In the genomic region with DNA sequence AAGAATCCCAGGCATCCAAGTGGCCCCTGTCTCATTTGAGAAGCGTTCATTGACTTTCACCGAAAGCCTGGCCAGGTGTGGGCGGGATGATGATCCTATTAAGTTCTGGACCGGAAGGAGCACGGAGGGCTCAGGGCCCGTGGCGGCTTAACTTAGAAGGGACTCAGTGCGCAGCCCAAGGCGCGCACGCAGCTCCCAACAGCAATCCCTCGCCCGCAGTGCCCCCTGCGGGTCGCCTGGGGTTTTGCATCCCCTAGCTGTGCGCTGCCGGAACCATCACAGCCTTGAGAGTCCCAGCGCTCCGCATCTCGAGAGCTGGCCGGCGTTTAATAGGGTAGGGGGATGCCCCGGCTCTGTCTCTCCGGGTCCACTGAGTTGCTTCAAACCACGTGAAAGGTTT, we compare ENCODE assay signal across 8 mouse cellular contexts. TPM values are rescaled to one million over a fixed set of nuclear protein-coding genes. Genes with fewer than 3 reads are reported as not detected.
DNase-seq lines count a peak whose midpoint lies in the region; ATAC-seq lines count a peak whose summit lies in the region.

No protein-coding gene starts in this region.

- H3K27ac ChIP-seq in hindbrain, embryonic 14.5 days: peak overlapping the region; percentile 27; the same call in 1 of the 2 replicates

- H3K4me1 ChIP-seq in hindbrain, embryonic 14.5 days (replicated peaks; ENCODE audit: control insufficient read depth, insufficient read depth, low read length): peaks cover 31% of the 10 kb centered on the region

- peak overlapping the region; percentile 42 for H3K4me3 ChIP-seq in hindbrain, embryonic 14.5 days (replicated peaks; ENCODE audit: low read length)

- ATAC-seq in hindbrain, embryonic 14.5 days (ENCODE audit: low FRiP score): peak; percentile 29; the same call in 1 of the 2 replicates

- peak overlapping the region; percentile 53 for H3K9ac ChIP-seq in hindbrain, embryonic 14.5 days

- peak; percentile 89 for DNase-seq in Muller cell, postnatal 12 days (ENCODE audit: inconsistent ontology term)
- peak; percentile 87 to 91 for DNase-seq in cerebellum, postnatal 25 days
- DNase-seq in frontal cortex, postnatal 36 days (ENCODE audit: low spot score in 2 of 2): peak; percentile 78 to 85
- peak; percentile 91 for DNase-seq in hindbrain, embryonic 14.5 days (ENCODE audit: low spot score)
- peak; percentile 84 to 89 for DNase-seq in layer of hippocampus, postnatal 25 days (ENCODE audit: extremely low spot score in 1 of 2, low spot score in 1 of 2)
- peak; percentile 74 for DNase-seq in lung, postnatal 25 days (ENCODE audit: low spot score)
- DNase-seq in retina, postnatal 1 day: peak; percentile 91
- peak; percentile 90 for DNase-seq in thymus, postnatal 4 days

- H3K27me3 ChIP-seq in hindbrain, embryonic 14.5 days (ENCODE audit: control insufficient read depth, insufficient read depth, low read length): peaks cover 48% of the 10 kb centered on the region

- under 1% methylated on average over 25 of the region's 25 CpGs for WGBS in hindbrain, embryonic 14.5 days

- no peaks in the 10 kb centered on the region for H3K9me3 ChIP-seq in hindbrain, embryonic 14.5 days (ENCODE audit: control insufficient read depth, low read length)

- H3K36me3 ChIP-seq in hindbrain, embryonic 14.5 days (replicated peaks; ENCODE audit: control insufficient read depth, insufficient read depth): no peaks in the 10 kb centered on the region

- peak overlapping the region; percentile 71 for H3K4me2 ChIP-seq in hindbrain, embryonic 14.5 days (replicated peaks)

RNA-seq across cellular contexts. Expression of a gene that starts 1.4 kb away (rescaled TPM):
- polyA plus RNA-seq in hindbrain, embryonic 14.5 days (2014; fragmentation: Nextera tagmentation; extraction: Ambion mirVana): 38.2 and 48.5 TPM in 2 replicates
- 1 to 10 TPM; 1.0 to 1.4 TPM for total RNA-seq in layer of hippocampus, postnatal 25 days (2021)

Comparison
In these comparisons a context has a peak if more than half of its experiments do, and no peak if none do; other contexts are left out.
1. Peak in every context shown above with its lines: DNase-seq, ATAC-seq, H3K4me3 ChIP-seq and H3K27ac ChIP-seq.